Comparison of ENCODE assay signal across 8 mouse cellular contexts in the genomic region with DNA sequence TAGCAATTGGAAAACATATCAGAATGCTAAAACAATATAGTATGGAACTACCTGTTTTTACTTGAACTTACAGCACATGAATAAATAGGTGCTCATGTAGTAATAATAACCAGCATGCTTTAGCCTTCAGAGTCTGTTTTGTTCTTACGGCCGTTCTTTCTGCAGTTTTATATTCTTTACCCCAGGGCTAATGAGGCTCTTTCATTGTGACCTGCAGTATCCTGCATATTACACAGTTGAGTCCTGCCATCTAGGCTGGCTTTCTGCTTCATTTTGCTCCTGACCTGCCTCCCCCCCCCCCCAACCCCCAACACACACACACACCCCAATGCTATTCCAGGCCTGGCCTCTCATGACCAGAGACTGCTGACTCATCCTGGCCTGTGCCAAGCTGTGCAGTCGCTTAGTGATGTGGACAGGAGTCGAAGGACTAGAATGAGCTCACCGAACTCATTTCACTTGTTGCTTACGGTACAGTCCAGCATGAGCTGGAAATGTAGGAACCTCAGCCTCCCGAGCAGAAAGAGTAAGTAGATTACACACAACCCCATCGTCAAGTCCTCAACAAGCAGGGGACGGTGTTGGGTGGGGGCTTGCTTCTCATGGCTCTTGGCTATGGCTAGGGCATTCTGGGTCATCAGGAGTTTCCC.
A peak's percentile ranks its signal among the peaks of the same experiment; 100 is the strongest.
DNase-seq lines count a peak whose midpoint lies in the region; ATAC-seq lines count a peak whose summit lies in the region.

No protein-coding gene starts in this region.

- no peak overlapping the region for H3K4me3 ChIP-seq in neural tube, embryonic 12.5 days

- WGBS in neural tube, embryonic 12.5 days = 84% methylated on average over 9 of the region's 9 CpGs

- no peaks in the 10 kb centered on the region for H3K36me3 ChIP-seq in neural tube, embryonic 12.5 days

- no peak overlapping the region for H3K4me2 ChIP-seq in neural tube, embryonic 12.5 days (replicated peaks)

- no peak for DNase-seq in neural tube, embryonic 10.5 days (ENCODE audit: extremely low spot score, low spot score)
- DNase-seq in cerebellum, postnatal 10 days = peak; percentile 42 to 55
- peak; percentile 89 for DNase-seq in heart, adult 8-10 months (ENCODE audit: low spot score)
- peak; percentile 86 for DNase-seq in kidney, adult 9 months
- DNase-seq in lung, postnatal 25 days (ENCODE audit: low spot score) = peak; percentile 79
- peak; percentile 42 for DNase-seq in urinary bladder, adult 2 months (ENCODE audit: low spot score)
- no peak for DNase-seq in frontal cortex, postnatal 10 days (ENCODE audit: low spot score in 2 of 2)

- H3K9me3 ChIP-seq in neural tube, embryonic 12.5 days = no peaks in the 10 kb centered on the region

- peaks cover 5% of the 10 kb centered on the region; the same call in 1 of the 2 replicates for H3K4me1 ChIP-seq in neural tube, embryonic 12.5 days

- no peak overlapping the region for H3K27ac ChIP-seq in neural tube, embryonic 12.5 days

- no peak overlapping the region for H3K9ac ChIP-seq in neural tube, embryonic 12.5 days

- H3K27me3 ChIP-seq in neural tube, embryonic 12.5 days (replicated peaks) = no peaks in the 10 kb centered on the region

- ATAC-seq in neural tube, embryonic 12.5 days (ENCODE audit: low FRiP score, low read depth) = 0 out of 2 replicates have a peak, but pooled peaks have one; percentile 44

Comparison
In these comparisons a context has a peak if more than half of its experiments do, and no peak if none do; other contexts are left out.
1. DNase-seq: peak in cerebellum, postnatal 10 days (2 of 2), heart, adult 8-10 months (single experiment), kidney, adult 9 months (single experiment), lung, postnatal 25 days (single experiment) and urinary bladder, adult 2 months (single experiment); none in neural tube, embryonic 10.5 days (single experiment) and frontal cortex, postnatal 10 days (0 of 2).